In genomic region chr6:92091767-92092489, GRCm38 (mm10) we compare ENCODE assay signal across 8 mouse cellular contexts. TPM values are rescaled to one million over a fixed set of nuclear protein-coding genes. Genes with fewer than 3 reads are reported as not detected.
A peak's percentile ranks its signal among the peaks of the same experiment; 100 is the strongest.
DNase-seq lines count a peak whose midpoint lies in the region; ATAC-seq and TF ChIP-seq lines count a peak whose summit lies in the region.

No protein-coding gene starts in this region.

- TF ChIP-seq CTCF in MEL (IDR thresholded peaks at IDR 0.05 in 2 of 3, conservative IDR thresholded peaks at IDR 0.05 in 1 of 3; ENCODE audit: control insufficient read depth in 1 of 3, insufficient read depth in 1 of 3, low read depth in 2 of 3, low read length in 3 of 3, poor library complexity in 1 of 3, severe bottlenecking in 1 of 3) = no peak
- no peak for TF ChIP-seq CTCF in cerebellum, adult 2 months (IDR thresholded peaks at IDR 0.05; ENCODE audit: borderline replicate concordance, insufficient read depth, low read depth, low read length)
- TF ChIP-seq CTCF in forebrain, postnatal 0 days (IDR thresholded peaks at IDR 0.05; ENCODE audit: low read depth) = no peak

- under 1% methylated on average over 61 of the region's 81 CpGs for WGBS in cerebellum, adult 2 months
- WGBS in forebrain, postnatal 0 days = 4% methylated on average over 48 of the region's 81 CpGs
- WGBS in lung, embryonic 15.5 days = under 1% methylated on average over 59 of the region's 81 CpGs

- H3K4me2 ChIP-seq in forebrain, postnatal 0 days (ENCODE audit: low read depth) = peak overlapping the region; percentile 50
- peak overlapping the region; percentile 75 for H3K4me2 ChIP-seq in lung, embryonic 15.5 days

- H3K36me3 ChIP-seq in MEL (ENCODE audit: control insufficient read depth in 1 of 2, insufficient read depth in 2 of 2, low read length in 2 of 2) = peaks cover 0 to 31% of the 10 kb centered on the region in 2 experiments; a peak in 2 of 4 replicates
- H3K36me3 ChIP-seq in forebrain, postnatal 0 days (ENCODE audit: insufficient read depth) = no peaks in the 10 kb centered on the region
- H3K36me3 ChIP-seq in lung, embryonic 15.5 days = no peaks in the 10 kb centered on the region

- peaks cover 43% of the 10 kb centered on the region for H3K79me2 ChIP-seq in MEL (ENCODE audit: control insufficient read depth, insufficient read depth, low read length, poor library complexity)

- peak overlapping the region; percentile 98 for H3K9ac ChIP-seq in MEL (ENCODE audit: control insufficient read depth, low read depth, low read length, poor library complexity, severe bottlenecking)
- peak overlapping the region; percentile 97 for H3K9ac ChIP-seq in forebrain, postnatal 0 days
- peak overlapping the region; percentile 96 for H3K9ac ChIP-seq in lung, embryonic 15.5 days

- TF ChIP-seq EP300 in MEL (IDR thresholded peaks at IDR 0.05; ENCODE audit: low read depth in 1 of 2, low read length in 2 of 2) = peak in 1 of 2 experiments; percentile 63; a peak in 3 of 4 replicates

- ATAC-seq in forebrain, postnatal 0 days = peak; percentile 98
- ATAC-seq in lung, embryonic 15.5 days (ENCODE audit: borderline replicate concordance, extremely low read depth, low FRiP score, low TSS enrichment) = peak; percentile 99

- H3K27ac ChIP-seq in MEL (ENCODE audit: control insufficient read depth, low read depth, low read length) = peak overlapping the region; percentile 92
- H3K27ac ChIP-seq in cerebellum, adult 2 months (ENCODE audit: insufficient read depth, low read length) = peak overlapping the region; percentile 91
- H3K27ac ChIP-seq in forebrain, postnatal 0 days (ENCODE audit: low read depth, low read length) = peak overlapping the region; percentile 99
- peak overlapping the region; percentile 100 for H3K27ac ChIP-seq in lung, embryonic 15.5 days

- TF ChIP-seq POLR2A in MEL (IDR thresholded peaks at IDR 0.05; ENCODE audit: control insufficient read depth in 1 of 2, insufficient read depth in 1 of 2, low read depth in 1 of 2, low read length in 2 of 2, poor library complexity in 1 of 2) = peak in 1 of 2 experiments; percentile 89; a peak in 3 of 4 replicates
- peak; percentile 57; the same call in 1 of the 2 replicates for TF ChIP-seq POLR2A in cerebellum, adult 2 months (IDR thresholded peaks at IDR 0.05; ENCODE audit: borderline replicate concordance, insufficient read depth, low read length)

- no peak for TF ChIP-seq RAD21 in MEL (IDR thresholded peaks at IDR 0.05; ENCODE audit: low read depth, low read length)

- peak; percentile 98 for DNase-seq in MEL (ENCODE audit: low read depth, low spot score)
- DNase-seq in cerebellum, adult 2 months = peak; percentile 100
- peak; percentile 98 for DNase-seq in forebrain, postnatal 0 days
- peak; percentile 100 for DNase-seq in heart, postnatal 4 days
- DNase-seq in layer of hippocampus, adult 8-10 months (ENCODE audit: low spot score in 2 of 2) = peak; percentile 98 to 100
- DNase-seq in ovary, adult 18-20 months (ENCODE audit: low spot score) = peak; percentile 99
- peak; percentile 99 for DNase-seq in thymus, postnatal 0 days (ENCODE audit: low spot score)

- no peaks in the 10 kb centered on the region for H3K27me3 ChIP-seq in MEL (ENCODE audit: control insufficient read depth in 1 of 2, insufficient read depth in 2 of 2, low read length in 2 of 2)
- H3K27me3 ChIP-seq in cerebellum, adult 2 months (ENCODE audit: control insufficient read depth, insufficient read depth, low read length) = no peaks in the 10 kb centered on the region
- no peaks in the 10 kb centered on the region for H3K27me3 ChIP-seq in forebrain, postnatal 0 days (ENCODE audit: insufficient read depth, low read length)
- H3K27me3 ChIP-seq in lung, embryonic 15.5 days = no peaks in the 10 kb centered on the region

- no peaks in the 10 kb centered on the region for H3K9me3 ChIP-seq in MEL (replicated peaks; ENCODE audit: insufficient read depth, low read length)
- no peaks in the 10 kb centered on the region for H3K9me3 ChIP-seq in forebrain, postnatal 0 days (ENCODE audit: low read length)
- H3K9me3 ChIP-seq in lung, embryonic 15.5 days = no peaks in the 10 kb centered on the region

- H3K4me1 ChIP-seq in MEL (ENCODE audit: control insufficient read depth in 1 of 2, insufficient read depth in 2 of 2, low read length in 2 of 2) = peaks cover 15 to 22% of the 10 kb centered on the region in 2 experiments
- H3K4me1 ChIP-seq in cerebellum, adult 2 months (ENCODE audit: control insufficient read depth, insufficient read depth, low read length) = peaks cover 4% of the 10 kb centered on the region; the same call in 1 of the 2 replicates
- peaks cover 22% of the 10 kb centered on the region; the same call in 1 of the 2 replicates for H3K4me1 ChIP-seq in forebrain, postnatal 0 days (ENCODE audit: insufficient read depth)
- peaks cover 34% of the 10 kb centered on the region for H3K4me1 ChIP-seq in lung, embryonic 15.5 days

- H3K4me3 ChIP-seq in MEL (ENCODE audit: control insufficient read depth in 1 of 2, insufficient read depth in 1 of 2, low read depth in 2 of 2, low read length in 2 of 2) = peak overlapping the region; percentile 80 to 100
- H3K4me3 ChIP-seq in cerebellum, adult 2 months (replicated peaks; ENCODE audit: insufficient read depth, low read depth, low read length) = peak overlapping the region; percentile 85
- H3K4me3 ChIP-seq in forebrain, postnatal 0 days (ENCODE audit: low read depth, low read length) = peak overlapping the region; percentile 99
- H3K4me3 ChIP-seq in lung, embryonic 15.5 days = peak overlapping the region; percentile 98

TF ChIP-seq in MEL, 35 proteins besides CTCF, POLR2A, EP300 and RAD21 (continues in another document):
- TF ChIP-seq TCF12 (IDR thresholded peaks at IDR 0.05; ENCODE audit: low read depth, low read length) (peak; percentile 54), POLR2AphosphoS2 (IDR thresholded peaks at IDR 0.05; ENCODE audit: low read length) (peak; percentile 54; the same call in 1 of the 2 replicates), RCOR1 (IDR thresholded peaks at IDR 0.05; ENCODE audit: low read depth, low read length) (no peak), CHD1 (IDR thresholded peaks at IDR 0.05; ENCODE audit: low read depth, low read length) (no peak), HCFC1 (IDR thresholded peaks at IDR 0.05; ENCODE audit: low read depth, low read length) (peak; percentile 80), SMC3 (IDR thresholded peaks at IDR 0.05; ENCODE audit: low read depth, low read length) (no peak), POLR2AphosphoS5 (IDR thresholded peaks at IDR 0.05; ENCODE audit: borderline replicate concordance, low read depth, low read length) (no peak), UBTF (IDR thresholded peaks at IDR 0.05; ENCODE audit: borderline replicate concordance, insufficient read depth, low read depth, low read length) (no peak), MYC (IDR thresholded peaks at IDR 0.05; ENCODE audit: low read depth, low read length) (0 out of 2 replicates have a peak, but pooled peaks have one; percentile 15), GABPA (IDR thresholded peaks at IDR 0.05; ENCODE audit: low read depth, low read length) (no peak), NELFE (IDR thresholded peaks at IDR 0.05; ENCODE audit: low read depth, low read length) (peak; percentile 82), MXI1 (IDR thresholded peaks at IDR 0.05; ENCODE audit: low read depth, low read length) (peak; percentile 73; the same call in 1 of the 2 replicates), USF1 (IDR thresholded peaks at IDR 0.05; ENCODE audit: low read depth, low read length) (0 out of 2 replicates have a peak, but pooled peaks have one; percentile 26), ZMIZ1 (IDR thresholded peaks at IDR 0.05; ENCODE audit: low read depth, low read length) (peak; percentile 73), GATA1 (IDR thresholded peaks at IDR 0.05; ENCODE audit: low read depth, low read length) (no peak), ZKSCAN1 (IDR thresholded peaks at IDR 0.05; ENCODE audit: low read depth, low read length) (no peak), CHD2 (IDR thresholded peaks at IDR 0.05; ENCODE audit: low read length) (peak; percentile 69), MAZ (IDR thresholded peaks at IDR 0.05; ENCODE audit: low read depth, low read length) (peak; percentile 93), KAT2A (conservative IDR thresholded peaks at IDR 0.05; ENCODE audit: low read depth, low read length) (no peak), E2F4 (IDR thresholded peaks at IDR 0.05; ENCODE audit: borderline replicate concordance, low read depth, low read length) (no peak), MEF2A (IDR thresholded peaks at IDR 0.05; ENCODE audit: extremely low read depth, insufficient replicate concordance, low read depth, low read length, poor library complexity, severe bottlenecking) (no peak), TAL1 (IDR thresholded peaks at IDR 0.05; ENCODE audit: low read length) (no peak), MYB (IDR thresholded peaks at IDR 0.05; ENCODE audit: low read depth, low read length) (peak; percentile 91), SIN3A (IDR thresholded peaks at IDR 0.05; ENCODE audit: low read length) (peak; percentile 76; the same call in 1 of the 2 replicates), ZNF384 (IDR thresholded peaks at IDR 0.05; ENCODE audit: low read depth, low read length) (no peak), USF2 (IDR thresholded peaks at IDR 0.05; ENCODE audit: borderline replicate concordance in 1 of 2, insufficient read depth in 1 of 2, low read depth in 1 of 2, low read length in 2 of 2) (no peak), NRF1 (IDR thresholded peaks at IDR 0.05; ENCODE audit: insufficient read depth, low read depth, low read length, poor library complexity, severe bottlenecking) (0 out of 2 replicates have a peak, but pooled peaks have one; percentile 29), ETS1 (IDR thresholded peaks at IDR 0.05; ENCODE audit: low read depth, low read length) (peak; percentile 46; the same call in 1 of the 2 replicates), BHLHE40 (IDR thresholded peaks at IDR 0.05; ENCODE audit: borderline replicate concordance, low read depth, low read length) (no peak), TBP (IDR thresholded peaks at IDR 0.05; ENCODE audit: low read depth, low read length) (peak; percentile 76)

RNA-seq across cellular contexts. Expression of gene Nr2c2, which starts 0.7 kb away (rescaled TPM):
- total RNA-seq in MEL (2012; rRNA removed) = 12.1 and 20.1 TPM in 2 replicates
- 10 to 100 TPM in 1 of 2 experiments, not detected in 1; 17.0 TPM for polyA plus RNA-seq in MEL (2012; ENCODE audit: insufficient read depth in 1 of 2, insufficient read length in 2 of 2, low read depth in 1 of 2, low replicate concordance in 2 of 2, missing spikeins in 1 of 2)
- 36.6 and 37.9 TPM in 2 replicates for polyA plus RNA-seq in cerebellum, adult 2 months (2012; rRNA removed)
- total RNA-seq in forebrain, postnatal 0 days (2014; rRNA removed) = 62.6 and 78.9 TPM in 2 replicates
- 23.9 and 32.6 TPM in 2 replicates for polyA plus RNA-seq in forebrain, postnatal 0 days (2015; fragmentation: Nextera tagmentation; extraction: Ambion mirVana)
- total RNA-seq in heart, postnatal 4 days (2021) = 10 to 100 TPM; 43.6 to 46.4 TPM
- total RNA-seq in layer of hippocampus, adult 8-10 months (2022) = 10 to 100 TPM; 83.3 to 91.6 (median 89.0) TPM
- 23.1 and 26.2 TPM in 2 replicates for polyA plus RNA-seq in lung, embryonic 15.5 days (2015; fragmentation: Nextera tagmentation; extraction: Ambion mirVana)
- 18.3 and 27.0 TPM in 2 replicates for polyA plus RNA-seq in thymus, postnatal 0 days (2015; fragmentation: Nextera tagmentation; extraction: Ambion mirVana)

Comparison
In these comparisons a context has a peak if more than half of its experiments do, and no peak if none do; other contexts are left out.
1. Peak in every context shown above with its lines: DNase-seq, ATAC-seq, H3K4me3 ChIP-seq and H3K27ac ChIP-seq.